In the genomic region with DNA sequence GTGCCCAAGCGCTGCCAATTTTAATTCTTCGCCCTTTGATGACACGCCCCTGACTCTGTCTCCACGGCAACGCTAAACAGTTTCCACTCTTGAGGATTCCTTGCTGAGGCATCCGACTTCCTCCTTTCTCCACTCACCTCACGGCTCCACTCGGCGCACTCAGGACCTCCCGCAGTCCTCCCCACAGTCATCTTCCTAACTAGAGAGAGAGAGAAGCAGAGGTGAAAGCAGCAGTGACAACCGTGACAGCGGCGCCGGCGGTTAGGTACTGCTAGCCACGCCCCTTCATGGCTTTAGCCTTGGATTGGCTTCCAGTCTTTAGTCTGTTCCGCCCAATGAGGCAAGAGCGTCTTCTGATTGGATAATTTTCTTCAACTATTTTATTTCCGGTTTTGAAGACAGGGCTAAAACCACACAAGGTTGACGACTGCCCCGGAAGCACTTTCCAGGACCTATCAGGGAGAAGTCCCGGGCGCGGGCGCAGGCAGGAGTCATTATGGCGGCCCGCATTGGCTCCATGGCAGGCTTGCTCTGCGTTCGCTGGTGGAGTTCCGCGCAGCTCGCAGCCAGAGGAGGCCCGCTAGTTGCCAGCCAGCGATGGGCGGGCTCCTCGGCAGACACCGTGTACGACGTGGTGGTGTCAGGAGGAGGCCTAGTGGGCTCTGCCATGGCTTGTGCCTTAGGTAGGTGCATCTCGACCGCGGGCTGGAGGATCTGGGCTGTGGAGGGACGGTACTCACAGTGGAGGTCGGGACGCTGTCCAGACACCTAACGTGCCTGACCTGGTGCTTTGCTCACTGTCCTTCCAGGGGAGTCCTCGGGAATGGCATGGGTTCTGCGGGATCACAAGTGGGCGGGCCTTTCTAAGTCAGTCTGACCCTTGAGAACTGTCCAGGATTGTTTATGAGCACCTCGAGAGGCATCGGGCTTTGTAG, we compare ENCODE assay signal across 8 mouse cellular contexts. TPM values are rescaled to one million over a fixed set of nuclear protein-coding genes. Genes with fewer than 3 reads are reported as not detected.
DNase-seq lines count a peak whose midpoint lies in the region; ATAC-seq and TF ChIP-seq lines count a peak whose summit lies in the region.

A gene (plus strand): TSS at position 103 of the 935 bp plus-strand sequence.
A gene (minus strand): TSS at position 279 of the 935 bp plus-strand sequence.

- no peaks in the 10 kb centered on the region for H3K9me3 ChIP-seq in MEL (replicated peaks; ENCODE audit: insufficient read depth, low read length)
- H3K9me3 ChIP-seq in forebrain, postnatal 0 days (ENCODE audit: low read length), result no peaks in the 10 kb centered on the region
- no peaks in the 10 kb centered on the region for H3K9me3 ChIP-seq in lung, embryonic 15.5 days

- TF ChIP-seq CTCF in MEL (IDR thresholded peaks at IDR 0.05 in 2 of 3, conservative IDR thresholded peaks at IDR 0.05 in 1 of 3; ENCODE audit: control insufficient read depth in 1 of 3, insufficient read depth in 1 of 3, low read depth in 2 of 3, low read length in 3 of 3, poor library complexity in 1 of 3, severe bottlenecking in 1 of 3), result no peak; a peak in 1 of 6 replicates
- no peak for TF ChIP-seq CTCF in cerebellum, adult 2 months (IDR thresholded peaks at IDR 0.05; ENCODE audit: borderline replicate concordance, insufficient read depth, low read depth, low read length)
- TF ChIP-seq CTCF in forebrain, postnatal 0 days (IDR thresholded peaks at IDR 0.05; ENCODE audit: low read depth), result no peak

- TF ChIP-seq POLR2A in MEL (IDR thresholded peaks at IDR 0.05; ENCODE audit: control insufficient read depth in 1 of 2, insufficient read depth in 1 of 2, low read depth in 1 of 2, low read length in 2 of 2, poor library complexity in 1 of 2), result peak; percentile 83 to 92
- peak; percentile 51; the same call in 1 of the 2 replicates for TF ChIP-seq POLR2A in cerebellum, adult 2 months (IDR thresholded peaks at IDR 0.05; ENCODE audit: borderline replicate concordance, insufficient read depth, low read length)

- H3K4me2 ChIP-seq in forebrain, postnatal 0 days (ENCODE audit: low read depth), result peak within 1 kb of the TSS; percentile 88
- H3K4me2 ChIP-seq in lung, embryonic 15.5 days, result peak within 1 kb of the TSS; percentile 73

- peaks cover 0 to 36% of the 10 kb centered on the region in 2 experiments; a peak in 3 of 4 replicates for H3K36me3 ChIP-seq in MEL (ENCODE audit: control insufficient read depth in 1 of 2, insufficient read depth in 2 of 2, low read length in 2 of 2)
- peaks cover 7% of the 10 kb centered on the region for H3K36me3 ChIP-seq in forebrain, postnatal 0 days (ENCODE audit: insufficient read depth)
- H3K36me3 ChIP-seq in lung, embryonic 15.5 days, result no peaks in the 10 kb centered on the region

- H3K27ac ChIP-seq in MEL (ENCODE audit: control insufficient read depth, low read depth, low read length), result peak within 1 kb of the TSS; percentile 66
- H3K27ac ChIP-seq in cerebellum, adult 2 months (ENCODE audit: insufficient read depth, low read length), result peak within 1 kb of the TSS; percentile 24; the same call in 1 of the 2 replicates
- peak within 1 kb of the TSS; percentile 70 for H3K27ac ChIP-seq in forebrain, postnatal 0 days (ENCODE audit: low read depth, low read length)
- peak within 1 kb of the TSS; percentile 48; the same call in 1 of the 2 replicates for H3K27ac ChIP-seq in lung, embryonic 15.5 days

- WGBS in cerebellum, adult 2 months, result under 1% methylated on average over 51 of the region's 51 CpGs
- under 1% methylated on average over 51 of the region's 51 CpGs for WGBS in forebrain, postnatal 0 days
- under 1% methylated on average over 51 of the region's 51 CpGs for WGBS in lung, embryonic 15.5 days

- peak; percentile 99 for DNase-seq in MEL (ENCODE audit: low read depth, low spot score)
- peak; percentile 92 to 98 for DNase-seq in cerebellum, adult 2 months
- DNase-seq in forebrain, postnatal 0 days, result peak; percentile 97
- peak; percentile 94 for DNase-seq in heart, postnatal 4 days
- DNase-seq in layer of hippocampus, adult 8-10 months (ENCODE audit: low spot score in 2 of 2), result peak; percentile 96 to 97
- peak; percentile 93 for DNase-seq in ovary, adult 18-20 months (ENCODE audit: low spot score)
- peak; percentile 98 for DNase-seq in thymus, postnatal 0 days (ENCODE audit: low spot score)

- no peak for TF ChIP-seq EP300 in MEL (IDR thresholded peaks at IDR 0.05; ENCODE audit: low read depth in 1 of 2, low read length in 2 of 2)

- TF ChIP-seq RAD21 in MEL (IDR thresholded peaks at IDR 0.05; ENCODE audit: low read depth, low read length), result no peak

- H3K4me3 ChIP-seq in MEL (ENCODE audit: control insufficient read depth in 1 of 2, insufficient read depth in 1 of 2, low read depth in 2 of 2, low read length in 2 of 2), result peak within 1 kb of the TSS; percentile 84 to 90
- H3K4me3 ChIP-seq in cerebellum, adult 2 months (replicated peaks; ENCODE audit: insufficient read depth, low read depth, low read length), result peak within 1 kb of the TSS; percentile 98
- H3K4me3 ChIP-seq in forebrain, postnatal 0 days (ENCODE audit: low read depth, low read length), result peak within 1 kb of the TSS; percentile 100
- H3K4me3 ChIP-seq in lung, embryonic 15.5 days, result peak within 1 kb of the TSS; percentile 92

- peak within 1 kb of the TSS; percentile 87 for H3K9ac ChIP-seq in MEL (ENCODE audit: control insufficient read depth, low read depth, low read length, poor library complexity, severe bottlenecking)
- H3K9ac ChIP-seq in forebrain, postnatal 0 days, result peak within 1 kb of the TSS; percentile 81
- peak within 1 kb of the TSS; percentile 84 for H3K9ac ChIP-seq in lung, embryonic 15.5 days

- peaks cover 13 to 30% of the 10 kb centered on the region in 2 experiments for H3K4me1 ChIP-seq in MEL (ENCODE audit: control insufficient read depth in 1 of 2, insufficient read depth in 2 of 2, low read length in 2 of 2)
- H3K4me1 ChIP-seq in cerebellum, adult 2 months (ENCODE audit: control insufficient read depth, insufficient read depth, low read length), result peaks cover 4% of the 10 kb centered on the region; the same call in 1 of the 2 replicates
- H3K4me1 ChIP-seq in forebrain, postnatal 0 days (ENCODE audit: insufficient read depth), result peaks cover 13% of the 10 kb centered on the region
- peaks cover 18% of the 10 kb centered on the region for H3K4me1 ChIP-seq in lung, embryonic 15.5 days

- ATAC-seq in forebrain, postnatal 0 days, result peak; percentile 99
- peak; percentile 98 for ATAC-seq in lung, embryonic 15.5 days (ENCODE audit: borderline replicate concordance, extremely low read depth, low FRiP score, low TSS enrichment)

- peaks cover 30% of the 10 kb centered on the region for H3K79me2 ChIP-seq in MEL (ENCODE audit: control insufficient read depth, insufficient read depth, low read length, poor library complexity)

- no peaks in the 10 kb centered on the region for H3K27me3 ChIP-seq in MEL (ENCODE audit: control insufficient read depth in 1 of 2, insufficient read depth in 2 of 2, low read length in 2 of 2)
- H3K27me3 ChIP-seq in cerebellum, adult 2 months (ENCODE audit: control insufficient read depth, insufficient read depth, low read length), result no peaks in the 10 kb centered on the region
- no peaks in the 10 kb centered on the region for H3K27me3 ChIP-seq in forebrain, postnatal 0 days (ENCODE audit: insufficient read depth, low read length)
- no peaks in the 10 kb centered on the region for H3K27me3 ChIP-seq in lung, embryonic 15.5 days

TF ChIP-seq in MEL, 35 proteins besides CTCF, POLR2A, EP300 and RAD21 (continues in another document):
- 0 out of 2 replicates have a peak, but pooled peaks have one; percentile 17 for TF ChIP-seq TCF12 (IDR thresholded peaks at IDR 0.05; ENCODE audit: low read depth, low read length)
- TF ChIP-seq GABPA (IDR thresholded peaks at IDR 0.05; ENCODE audit: low read depth, low read length), result no peak
- TF ChIP-seq ELF1 (IDR thresholded peaks at IDR 0.05; ENCODE audit: low read depth, low read length), result peak; percentile 83
- TF ChIP-seq NRF1 (IDR thresholded peaks at IDR 0.05; ENCODE audit: insufficient read depth, low read depth, low read length, poor library complexity, severe bottlenecking), result peak; percentile 59
- no peak for TF ChIP-seq RCOR1 (IDR thresholded peaks at IDR 0.05; ENCODE audit: low read depth, low read length)
- TF ChIP-seq MXI1 (IDR thresholded peaks at IDR 0.05; ENCODE audit: low read depth, low read length), result peak; percentile 96
- peak; percentile 58; the same call in 1 of the 2 replicates for TF ChIP-seq POLR2AphosphoS2 (IDR thresholded peaks at IDR 0.05; ENCODE audit: low read length)
- peak; percentile 59; the same call in 1 of the 2 replicates for TF ChIP-seq MYC (IDR thresholded peaks at IDR 0.05; ENCODE audit: low read depth, low read length)
- peak; percentile 87 for TF ChIP-seq KAT2A (conservative IDR thresholded peaks at IDR 0.05; ENCODE audit: low read depth, low read length)
- TF ChIP-seq JUND (IDR thresholded peaks at IDR 0.05; ENCODE audit: low read depth, low read length), result no peak
- peak; percentile 76 for TF ChIP-seq NELFE (IDR thresholded peaks at IDR 0.05; ENCODE audit: low read depth, low read length)

RNA-seq across cellular contexts. Expression of the first gene that starts in this region (rescaled TPM):
- 33.4 and 35.2 TPM in 2 replicates for total RNA-seq in MEL (2012; rRNA removed)
- polyA plus RNA-seq in MEL (2012; ENCODE audit: insufficient read depth in 1 of 2, insufficient read length in 2 of 2, low read depth in 1 of 2, low replicate concordance in 2 of 2, missing spikeins in 1 of 2), result 10 to 100 TPM in 1 of 2 experiments, not detected in 1; 47.1 TPM
- 39.9 and 45.0 TPM in 2 replicates for polyA plus RNA-seq in cerebellum, adult 2 months (2012; rRNA removed)
- total RNA-seq in forebrain, postnatal 0 days (2014; rRNA removed), result 62.0 and 83.1 TPM in 2 replicates
- 39.7 and 40.4 TPM in 2 replicates for polyA plus RNA-seq in forebrain, postnatal 0 days (2015; fragmentation: Nextera tagmentation; extraction: Ambion mirVana)
- total RNA-seq in heart, postnatal 4 days (2021), result 10 to 100 TPM; 91.6 to 94.9 TPM
- total RNA-seq in layer of hippocampus, adult 8-10 months (2022), result 10 to 100 TPM; 25.9 to 30.3 (median 28.5) TPM
- 49.4 and 50.0 TPM in 2 replicates for polyA plus RNA-seq in lung, embryonic 15.5 days (2015; fragmentation: Nextera tagmentation; extraction: Ambion mirVana)
- 30.3 and 36.6 TPM in 2 replicates for polyA plus RNA-seq in thymus, postnatal 0 days (2015; fragmentation: Nextera tagmentation; extraction: Ambion mirVana)

RNA-seq across cellular contexts. Expression of the second gene that starts in this region (rescaled TPM):
- 0.46 and 0.85 TPM in 2 replicates for total RNA-seq in MEL (2012; rRNA removed)
- polyA plus RNA-seq in MEL (2012; ENCODE audit: insufficient read depth in 1 of 2, insufficient read length in 2 of 2, low read depth in 1 of 2, low replicate concordance in 2 of 2, missing spikeins in 1 of 2), result 1 to 10 TPM in 1 of 2 experiments, not detected in 1; 1.1 TPM
- polyA plus RNA-seq in cerebellum, adult 2 months (2012; rRNA removed), result 10.8 and 10.9 TPM in 2 replicates
- 9.7 and 9.9 TPM in 2 replicates for total RNA-seq in forebrain, postnatal 0 days (2014; rRNA removed)
- polyA plus RNA-seq in forebrain, postnatal 0 days (2015; fragmentation: Nextera tagmentation; extraction: Ambion mirVana), result 6.6 and 9.2 TPM in 2 replicates
- 1 to 10 TPM; 4.0 to 4.3 TPM for total RNA-seq in heart, postnatal 4 days (2021)
- total RNA-seq in layer of hippocampus, adult 8-10 months (2022), result 10 to 100 TPM; 11.0 to 16.5 (median 13.0) TPM
- 3.8 TPM in 2 replicates for polyA plus RNA-seq in lung, embryonic 15.5 days (2015; fragmentation: Nextera tagmentation; extraction: Ambion mirVana)
- 1.1 and 1.2 TPM in 2 replicates for polyA plus RNA-seq in thymus, postnatal 0 days (2015; fragmentation: Nextera tagmentation; extraction: Ambion mirVana)

Comparison
In these comparisons a context has a peak if more than half of its experiments do, and no peak if none do; other contexts are left out.
1. Peak in every context shown above with its lines: DNase-seq, ATAC-seq, H3K4me3 ChIP-seq and H3K27ac ChIP-seq.